Mouse (Mus musculus) stomach, postnatal 0 days (tissue): ENCODE measurements around the gene Trmt44.

Experiments
- CTCF ChIP-seq: IDR thresholded peaks from 2 replicates; pipeline ENCODE4 v1.5.1; 2016; ENCODE audit warnings: antibody characterized with exemption, low read depth, mild to moderate bottlenecking, moderate library complexity
- EP300 ChIP-seq: optimal IDR thresholded peaks from 2 replicates; pipeline ENCODE3; 2016; ENCODE audit warnings: antibody characterized with exemption

GRCm38 (mm10) chr5:35576409-35577020 lies 1.6 kb upstream of the Trmt44 start:
- TF ChIP-seq EP300, result no peak
- no peak for TF ChIP-seq CTCF
